Mouse (Mus musculus) kidney, adult 9 months (tissue): ENCODE results near the gene Eef1a2.
"Not testable (repeated sequence)": the region's sequence is repeated elsewhere in the genome, so short reads cannot be mapped to it uniquely, and the experiment has no call there.

ENCODE experiments used
- DNase-seq: peaks from one replicate; pipeline ENCODE4 v3.0.0; 2022

The Eef1a2 gene

GRCm38 (mm10) chr2:181156248-181157121 lies at the start of gene Eef1a2:
Gene Eef1a2, minus strand, starts transcription at chr2:181157014.
- no peak for DNase-seq

GRCm38 (mm10) chr2:181206118-181206517 lies 49.3 kb upstream of the Eef1a2 start:
- DNase-seq = no peak

GRCm38 (mm10) chr2:181205678-181206077 lies 48.9 kb upstream of the Eef1a2 start:
- no peak for DNase-seq

GRCm38 (mm10) chr2:181202886-181203285 lies 46.1 kb upstream of the Eef1a2 start:
- no peak for DNase-seq

GRCm38 (mm10) chr2:181202422-181202821 lies 45.6 kb upstream of the Eef1a2 start, which contains the start of gene Ptk6:
Gene Ptk6, minus strand, starts transcription at chr2:181202789.
- DNase-seq = no peak

- DNase-seq = no peak
Measured at GRCm38 (mm10) chr2:181201606-181202005, 44.8 kb upstream of the Eef1a2 start.

- DNase-seq = peak; percentile 80
Measured at GRCm38 (mm10) chr2:181196628-181197300, 40.0 kb upstream of the Eef1a2 start.

- no peak for DNase-seq
Measured at GRCm38 (mm10) chr2:181193044-181193443, 36.2 kb upstream of the Eef1a2 start.

GRCm38 (mm10) chr2:181191936-181192335 lies 35.1 kb upstream of the Eef1a2 start:
- DNase-seq = no peak

- DNase-seq = not testable (repeated sequence)
Measured at GRCm38 (mm10) chr2:181191385-181191784, 34.6 kb upstream of the Eef1a2 start.

- DNase-seq = no peak
Measured at GRCm38 (mm10) chr2:181189321-181189720, 32.5 kb upstream of the Eef1a2 start.

- peak; percentile 27 for DNase-seq
Measured at GRCm38 (mm10) chr2:181188681-181189080, 31.9 kb upstream of the Eef1a2 start.

- peak; percentile 97 for DNase-seq
Measured at GRCm38 (mm10) chr2:181187121-181188000, 30.5 kb upstream of the Eef1a2 start, which contains the start of gene Ppdpf. Gene Ppdpf, plus strand, starts transcription at chr2:181187247.

- peak; percentile 92 for DNase-seq
Measured at GRCm38 (mm10) chr2:181186635-181187034, 29.8 kb upstream of the Eef1a2 start.

- no peak for DNase-seq
Measured at GRCm38 (mm10) chr2:181180898-181181297, 24.1 kb upstream of the Eef1a2 start.

- DNase-seq = no peak
Measured at GRCm38 (mm10) chr2:181178471-181178870, 21.7 kb upstream of the Eef1a2 start.

- no peak for DNase-seq
Measured at GRCm38 (mm10) chr2:181178015-181178414, 21.2 kb upstream of the Eef1a2 start.

- DNase-seq = no peak
Measured at GRCm38 (mm10) chr2:181174646-181175045, 17.8 kb upstream of the Eef1a2 start.

GRCm38 (mm10) chr2:181166469-181166868 lies 9.7 kb upstream of the Eef1a2 start:
- no peak for DNase-seq

GRCm38 (mm10) chr2:181160821-181161220 lies 4.0 kb upstream of the Eef1a2 start:
- no peak for DNase-seq

- DNase-seq = no peak
Measured at GRCm38 (mm10) chr2:181159771-181160170, 3.0 kb upstream of the Eef1a2 start.

- DNase-seq = no peak
Measured at GRCm38 (mm10) chr2:181159091-181159514, 2.3 kb upstream of the Eef1a2 start.

- no peak for DNase-seq
Measured at GRCm38 (mm10) chr2:181158471-181158870, 1.7 kb upstream of the Eef1a2 start.
